Mouse (Mus musculus) limb, embryonic 13.5 days (tissue): ENCODE measurements around the gene Stxbp2. TPM values are rescaled to one million over a fixed set of nuclear protein-coding genes. Genes with fewer than 3 reads are reported as not detected.

ENCODE experiments used
- ATAC-seq: fragments of 200-750 bp; cut with Nextera tagmentation; 2 replicates; pipeline ENCODE4 v1.8.0; 2017; ENCODE audit warnings: low read depth, moderate number of reproducible peaks, moderate TSS enrichment; ENCODE audit not compliant: low FRiP score
- H3K27ac ChIP-seq: fragments of 300-500 bp; sonication (generic); 2 replicates; pipeline ENCODE4 v1.5.1; 2015; ENCODE audit warnings: inconsistent platforms, mild to moderate bottlenecking, moderate library complexity
- H3K27me3 ChIP-seq: fragments of 300-500 bp; sonication (generic); 2 replicates; pipeline ENCODE4 v1.6.1; 2015; ENCODE audit warnings: mild to moderate bottlenecking, inconsistent platforms
- H3K36me3 ChIP-seq: fragments of 300-500 bp; sonication (generic); 2 replicates; pipeline ENCODE4 v1.6.1; 2015; ENCODE audit warnings: inconsistent platforms, mild to moderate bottlenecking, moderate library complexity
- H3K4me1 ChIP-seq: fragments of 300-500 bp; sonication (generic); 2 replicates; pipeline ENCODE4 v1.6.1; 2015; ENCODE audit warnings: inconsistent platforms
- H3K4me2 ChIP-seq: fragments of 300-500 bp; sonication (generic); replicated peaks from 2 replicates; pipeline ENCODE4 v1.6.1; 2015; ENCODE audit warnings: inconsistent platforms, mild to moderate bottlenecking, moderate library complexity
- H3K4me3 ChIP-seq: fragments of 300-500 bp; sonication (generic); 2 replicates; pipeline ENCODE4 v1.5.1; 2015; ENCODE audit warnings: moderate library complexity, mild to moderate bottlenecking, inconsistent platforms
- H3K9ac ChIP-seq: fragments of 300-500 bp; sonication (generic); 2 replicates; pipeline ENCODE4 v1.6.1; 2015; ENCODE audit warnings: mild to moderate bottlenecking, inconsistent platforms
- H3K9me3 ChIP-seq: fragments of 300-500 bp; sonication (generic); 2 replicates; pipeline ENCODE4 v1.6.1; 2016; ENCODE audit warnings: inconsistent platforms
- WGBS: fragments of 180-500 bp; shearing (Covaris S2); methylation state at CpG from one replicate; pipeline ENCODE4 v1.1.7; 2015; 5-methylcytosine and 5-hydroxymethylcytosine counted together
- polyA plus RNA-seq: library from polyadenylated mRNA; unstranded; fragments of >200 nt; fragmentation: Nextera tagmentation; extraction: Ambion mirVana; gene quantifications from 2 replicates; pipeline ENCODE4 v1.2.1, GENCODE M21; 2015

The Stxbp2 gene
- polyA plus RNA-seq, 1 experiment from 2014 or later = 27.1 TPM

GRCm38 (mm10) chr8:3674671-3675070, 43.9 kb downstream of the Stxbp2 start:
- 49% methylated on average over 3 of the region's 3 CpGs for WGBS
- Histone ChIP-seq H3K9me3 (no peaks in the 10 kb centered on the region), H3K27me3 (no peaks in the 10 kb centered on the region), H3K27ac (no peak overlapping the region), H3K4me1 (peaks cover 22% of the 10 kb centered on the region), H3K36me3 (peaks cover 12% of the 10 kb centered on the region), H3K9ac (no peak overlapping the region), H3K4me2 (no peak overlapping the region), H3K4me3 (no peak overlapping the region)
- ATAC-seq = no peak

DNA sequence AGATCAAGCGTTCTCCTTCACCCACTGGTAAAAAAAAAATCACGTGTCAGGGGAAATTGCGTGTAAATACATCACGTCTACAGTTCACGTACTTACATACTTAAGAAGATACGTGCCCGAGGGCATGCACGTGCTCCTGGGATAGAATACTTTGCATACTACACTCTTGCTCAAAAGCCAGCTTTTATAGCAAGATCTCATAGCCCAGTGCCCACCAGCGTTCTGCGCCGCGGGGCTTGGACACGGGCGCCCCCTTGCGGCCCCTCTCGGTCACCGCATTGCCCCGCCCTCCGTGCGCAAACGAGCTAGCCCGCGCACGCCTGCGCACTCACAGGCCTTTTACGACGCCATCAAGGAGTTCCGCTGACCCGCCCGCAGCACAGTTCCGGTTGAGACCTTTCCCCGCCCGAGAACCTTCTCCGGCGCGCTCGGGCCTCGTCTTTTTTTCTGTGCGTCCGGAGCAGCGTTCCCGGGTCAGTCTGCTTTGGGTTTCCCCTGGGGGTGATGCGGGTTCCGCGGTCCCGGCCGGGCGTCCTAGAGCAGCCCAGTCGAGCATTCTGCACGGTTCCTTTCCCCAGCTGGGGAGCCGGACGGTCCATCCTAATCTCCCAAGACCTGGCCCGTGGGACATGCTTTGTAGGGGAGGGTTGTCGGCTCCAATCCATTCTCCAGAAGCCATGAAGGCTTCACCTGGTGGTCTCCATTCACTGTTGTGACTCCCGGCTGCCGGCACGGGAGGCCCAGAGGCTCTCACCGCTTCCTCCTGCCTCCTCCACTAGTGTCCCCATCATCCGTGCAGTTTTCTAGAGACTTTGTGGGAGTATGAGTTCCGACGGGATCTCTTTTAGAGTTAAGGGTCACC, 45.6 kb downstream of the Stxbp2 start, which contains the start of gene Trappc5:
Gene Trappc5, plus strand, starts transcription at position 169 of the 862 bp plus-strand sequence.
- peaks cover 22% of the 10 kb centered on the region for H3K4me1 ChIP-seq
- peak within 1 kb of the TSS; percentile 87 for H3K27ac ChIP-seq
- H3K9me3 ChIP-seq = no peaks in the 10 kb centered on the region
- peak; percentile 88 for ATAC-seq
- H3K4me3 ChIP-seq = peak within 1 kb of the TSS; percentile 93
- under 1% methylated on average over 61 of the region's 61 CpGs for WGBS
- peak within 1 kb of the TSS; percentile 91 for H3K4me2 ChIP-seq
- H3K36me3 ChIP-seq = peaks cover 29% of the 10 kb centered on the region
- peak within 1 kb of the TSS; percentile 96 for H3K9ac ChIP-seq
- no peaks in the 10 kb centered on the region for H3K27me3 ChIP-seq

DNA sequence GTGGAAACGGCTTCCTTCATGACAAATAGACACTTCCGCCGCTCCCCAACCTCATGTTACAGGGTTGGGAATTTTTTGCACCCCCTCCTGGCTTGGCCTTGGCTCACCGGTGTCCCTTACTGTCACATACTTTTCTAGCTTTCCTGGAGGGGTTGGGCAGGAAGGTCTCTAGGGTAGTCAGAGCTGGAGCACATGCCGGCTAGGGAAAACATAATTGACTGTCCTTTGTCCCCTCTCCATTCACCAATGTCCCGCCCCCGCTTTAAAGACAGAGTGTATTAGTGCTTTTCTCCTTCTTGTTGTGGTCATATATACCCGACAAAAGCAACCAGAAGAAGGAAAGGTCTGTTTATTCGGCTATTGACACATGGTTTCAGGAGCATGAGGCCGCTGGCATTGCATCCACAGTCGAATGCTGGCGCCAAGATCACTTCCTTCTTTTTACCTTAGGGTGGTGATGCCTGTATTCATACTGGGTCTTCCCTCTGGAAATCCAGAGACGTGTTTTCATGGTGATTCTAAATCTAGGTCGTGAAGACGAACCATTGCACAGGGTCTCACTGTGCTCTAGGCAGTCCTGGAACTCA, 46.3 kb downstream of the Stxbp2 start:
- H3K27ac ChIP-seq = peak overlapping the region; percentile 87
- H3K4me1 ChIP-seq = peaks cover 22% of the 10 kb centered on the region
- peak overlapping the region; percentile 91 for H3K4me2 ChIP-seq
- WGBS = 8% methylated on average over 15 of the region's 15 CpGs
- H3K9ac ChIP-seq = peak overlapping the region; percentile 96
- H3K27me3 ChIP-seq = no peaks in the 10 kb centered on the region
- no peaks in the 10 kb centered on the region for H3K9me3 ChIP-seq
- H3K36me3 ChIP-seq = peaks cover 36% of the 10 kb centered on the region
- ATAC-seq = no peak
- H3K4me3 ChIP-seq = peak overlapping the region; percentile 93

DNA sequence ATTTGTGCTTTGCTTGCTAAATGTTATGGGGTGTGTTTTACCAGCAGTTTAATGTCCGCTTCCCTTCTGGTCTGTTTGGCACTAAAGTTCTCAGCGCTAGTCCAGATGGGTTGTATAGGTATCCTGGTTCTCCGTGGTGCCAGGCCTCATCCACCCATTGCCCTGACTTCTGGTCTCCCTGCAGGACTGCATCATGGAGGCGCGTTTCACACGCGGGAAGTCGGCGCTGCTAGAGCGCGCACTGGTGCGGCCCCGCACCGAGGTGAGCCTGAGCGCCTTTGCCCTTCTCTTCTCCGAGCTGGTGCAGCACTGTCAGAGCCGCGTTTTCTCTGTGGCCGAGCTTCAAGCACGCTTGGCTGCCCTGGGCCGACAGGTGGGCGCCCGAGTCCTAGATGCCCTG, 48.1 kb downstream of the Stxbp2 start:
- peaks cover 47% of the 10 kb centered on the region for H3K36me3 ChIP-seq
- H3K27me3 ChIP-seq = no peaks in the 10 kb centered on the region
- H3K27ac ChIP-seq = no peak overlapping the region
- 97% methylated on average over 23 of the region's 23 CpGs for WGBS
- H3K9me3 ChIP-seq = no peaks in the 10 kb centered on the region
- H3K9ac ChIP-seq = no peak overlapping the region
- no peak overlapping the region for H3K4me2 ChIP-seq
- H3K4me1 ChIP-seq = peaks cover 16% of the 10 kb centered on the region
- ATAC-seq = no peak
- no peak overlapping the region for H3K4me3 ChIP-seq

- peaks cover 47% of the 10 kb centered on the region for H3K36me3 ChIP-seq
- H3K9me3 ChIP-seq = no peaks in the 10 kb centered on the region
- H3K9ac ChIP-seq = no peak overlapping the region
Measured at GRCm38 (mm10) chr8:3679236-3679635, 48.5 kb downstream of the Stxbp2 start.

DNA sequence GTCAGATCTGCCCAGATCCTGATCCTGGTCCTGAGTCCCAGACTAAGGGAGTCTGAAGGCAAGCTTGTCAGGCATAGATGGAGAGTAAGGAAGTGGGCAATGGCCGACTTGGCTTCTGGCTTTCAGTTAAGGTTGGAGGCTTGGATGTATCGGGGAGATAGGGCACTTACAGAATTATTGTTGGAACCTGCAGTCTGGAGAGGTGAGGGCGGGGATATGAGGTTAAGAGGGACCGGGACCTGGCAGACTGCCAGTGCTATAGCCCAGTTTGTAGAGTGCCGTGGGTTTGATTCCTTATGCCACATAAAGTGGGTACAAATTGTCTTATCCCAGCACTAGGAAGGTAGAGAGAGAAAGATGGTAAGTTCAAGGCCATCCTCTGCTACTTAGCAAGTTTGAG, 48.9 kb downstream of the Stxbp2 start:
- Histone ChIP-seq H3K36me3 (peaks cover 47% of the 10 kb centered on the region), H3K9ac (no peak overlapping the region), H3K9me3 (no peaks in the 10 kb centered on the region), H3K4me3 (no peak overlapping the region), H3K27ac (no peak overlapping the region), H3K4me2 (no peak overlapping the region), H3K27me3 (no peaks in the 10 kb centered on the region), H3K4me1 (peaks cover 16% of the 10 kb centered on the region)
- ATAC-seq = no peak
- 91% methylated on average over 5 of the region's 5 CpGs for WGBS

More at GRCm38 (mm10) chr8:3679236-3679635, 48.5 kb downstream of the Stxbp2 start:
- ATAC-seq = no peak
- Histone ChIP-seq H3K4me3 (no peak overlapping the region), H3K4me1 (peaks cover 16% of the 10 kb centered on the region), H3K4me2 (no peak overlapping the region), H3K27ac (no peak overlapping the region), H3K27me3 (no peaks in the 10 kb centered on the region)
- WGBS = 95% methylated on average over 23 of the region's 23 CpGs

- WGBS = 90% methylated on average over 5 of the region's 5 CpGs
- Histone ChIP-seq H3K4me1 (peaks cover 8% of the 10 kb centered on the region), H3K9me3 (no peaks in the 10 kb centered on the region), H3K4me3 (no peak overlapping the region), H3K27me3 (no peaks in the 10 kb centered on the region), H3K9ac (no peak overlapping the region), H3K4me2 (no peak overlapping the region), H3K36me3 (peaks cover 47% of the 10 kb centered on the region), H3K27ac (no peak overlapping the region)
- no peak for ATAC-seq
Measured at GRCm38 (mm10) chr8:3682435-3682834, 51.7 kb downstream of the Stxbp2 start.

GRCm38 (mm10) chr8:3683408-3684176, 52.8 kb downstream of the Stxbp2 start:
- no peak for ATAC-seq
- no peaks in the 10 kb centered on the region for H3K9me3 ChIP-seq
- H3K27ac ChIP-seq = no peak overlapping the region
- no peak overlapping the region for H3K9ac ChIP-seq
- H3K4me1 ChIP-seq = no peaks in the 10 kb centered on the region
- no peak overlapping the region for H3K4me3 ChIP-seq
- H3K4me2 ChIP-seq = no peak overlapping the region
- WGBS = 66% methylated on average over 6 of the region's 6 CpGs
- H3K27me3 ChIP-seq = no peaks in the 10 kb centered on the region
- peaks cover 45% of the 10 kb centered on the region for H3K36me3 ChIP-seq

DNA sequence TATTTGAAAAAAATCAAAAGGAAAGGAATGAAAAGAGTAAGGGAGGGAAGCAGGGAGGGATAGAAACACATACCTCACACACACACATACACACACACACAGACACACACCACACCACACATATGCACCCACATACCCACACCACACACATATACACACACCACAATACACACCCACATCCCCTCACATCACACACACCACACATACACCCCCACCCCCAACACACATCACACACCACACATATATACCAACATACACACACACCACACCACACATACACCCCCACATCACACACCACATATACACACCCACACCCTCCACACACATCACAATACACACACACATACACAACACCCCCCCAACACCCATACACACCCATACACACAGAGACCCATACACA, 53.8 kb downstream of the Stxbp2 start:
- no peaks in the 10 kb centered on the region for H3K27me3 ChIP-seq
- H3K4me2 ChIP-seq = no peak overlapping the region
- H3K9me3 ChIP-seq = no peaks in the 10 kb centered on the region
- no peak overlapping the region for H3K4me3 ChIP-seq
- no peak for ATAC-seq
- H3K36me3 ChIP-seq = peaks cover 36% of the 10 kb centered on the region
- H3K4me1 ChIP-seq = no peaks in the 10 kb centered on the region
- H3K27ac ChIP-seq = no peak overlapping the region
- H3K9ac ChIP-seq = no peak overlapping the region

DNA sequence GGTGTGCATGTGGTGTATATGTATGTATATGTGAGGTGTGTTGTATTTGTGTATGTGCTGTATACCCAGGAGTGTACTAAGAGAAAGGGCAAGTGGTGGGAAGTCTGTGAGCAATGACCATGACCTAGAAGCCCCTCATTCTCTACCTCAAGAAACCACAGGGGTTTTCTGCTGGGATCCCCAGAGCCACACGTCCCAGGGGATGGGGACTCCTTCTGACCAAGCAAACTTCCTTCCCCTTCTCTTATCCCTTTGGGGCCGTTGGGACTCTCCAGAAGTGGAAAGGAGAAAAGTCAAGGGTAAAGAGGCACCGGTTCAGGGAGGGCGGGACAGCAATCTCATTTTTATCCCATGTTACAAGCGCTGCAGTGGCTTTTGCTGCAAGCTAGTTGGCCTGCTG, 54.7 kb downstream of the Stxbp2 start:
- Histone ChIP-seq H3K4me1 (no peaks in the 10 kb centered on the region), H3K4me3 (no peak overlapping the region), H3K27me3 (no peaks in the 10 kb centered on the region), H3K9ac (no peak overlapping the region), H3K36me3 (peaks cover 27% of the 10 kb centered on the region), H3K9me3 (no peaks in the 10 kb centered on the region), H3K4me2 (no peak overlapping the region), H3K27ac (no peak overlapping the region)
- 75% methylated on average over 5 of the region's 5 CpGs for WGBS
- no peak for ATAC-seq

DNA sequence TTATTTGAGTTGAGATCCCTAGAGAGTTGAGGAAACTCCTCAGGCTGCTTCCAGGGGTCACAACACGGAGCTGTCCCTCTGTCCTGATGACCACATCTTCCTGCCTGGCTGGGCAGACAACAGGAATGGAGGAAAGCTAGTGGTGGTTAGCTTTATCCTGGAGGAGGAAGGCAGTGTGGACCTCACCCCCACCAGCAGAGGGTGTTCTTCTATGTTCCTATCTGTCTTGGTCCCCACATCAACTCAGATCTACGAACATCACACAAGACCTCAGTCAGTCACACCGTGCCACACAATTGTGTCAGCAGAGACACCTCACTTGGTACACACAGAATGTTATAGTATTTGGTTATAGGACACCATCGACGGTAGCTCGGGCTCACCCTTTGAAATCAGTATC, 56.8 kb downstream of the Stxbp2 start:
- ATAC-seq = no peak
- Histone ChIP-seq H3K9ac (no peak overlapping the region), H3K9me3 (no peaks in the 10 kb centered on the region), H3K4me3 (no peak overlapping the region), H3K27me3 (no peaks in the 10 kb centered on the region), H3K27ac (no peak overlapping the region), H3K36me3 (peaks cover 7% of the 10 kb centered on the region), H3K4me1 (no peaks in the 10 kb centered on the region), H3K4me2 (no peak overlapping the region)
- 75% methylated on average over 6 of the region's 6 CpGs for WGBS

DNA sequence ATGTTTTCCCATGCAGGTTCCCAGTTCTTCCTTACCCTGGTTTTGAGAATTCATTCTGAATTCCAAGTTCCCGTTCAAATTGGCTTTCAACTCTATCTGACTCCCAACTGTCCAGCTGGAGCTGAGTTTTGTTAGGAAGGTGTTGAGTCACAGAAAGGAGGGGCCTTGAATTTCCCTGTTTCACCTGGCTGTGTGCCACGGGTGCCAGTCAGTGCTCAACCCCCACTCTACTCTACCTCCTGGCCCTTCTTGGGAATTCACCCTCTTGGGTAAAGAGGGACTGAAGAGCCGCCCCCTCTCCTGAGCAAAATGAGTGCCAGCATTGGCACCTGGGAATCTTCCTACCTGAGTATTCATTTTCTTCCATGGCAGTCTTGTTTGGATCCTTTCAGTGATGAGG, 60.0 kb downstream of the Stxbp2 start:
- H3K9me3 ChIP-seq = no peaks in the 10 kb centered on the region
- WGBS = 66% methylated on average over 3 of the region's 3 CpGs

More for the DNA sequence above, 60.0 kb downstream of the Stxbp2 start:
- no peak overlapping the region for H3K27ac ChIP-seq
- H3K9ac ChIP-seq = no peak overlapping the region
- H3K4me3 ChIP-seq = no peak overlapping the region
- ATAC-seq = no peak
- H3K27me3 ChIP-seq = no peaks in the 10 kb centered on the region
- no peaks in the 10 kb centered on the region for H3K4me1 ChIP-seq
- H3K4me2 ChIP-seq = no peak overlapping the region
- no peaks in the 10 kb centered on the region for H3K36me3 ChIP-seq
